Mouse (Mus musculus): ENCODE measurements around the gene Asxl1. TPM values are rescaled to one million over a fixed set of nuclear protein-coding genes. Genes with fewer than 3 reads are reported as not detected.

Gene Asxl1
- total RNA-seq, 2 experiments from 2014 or later: 33.9 to 36.3 TPM

DNA sequence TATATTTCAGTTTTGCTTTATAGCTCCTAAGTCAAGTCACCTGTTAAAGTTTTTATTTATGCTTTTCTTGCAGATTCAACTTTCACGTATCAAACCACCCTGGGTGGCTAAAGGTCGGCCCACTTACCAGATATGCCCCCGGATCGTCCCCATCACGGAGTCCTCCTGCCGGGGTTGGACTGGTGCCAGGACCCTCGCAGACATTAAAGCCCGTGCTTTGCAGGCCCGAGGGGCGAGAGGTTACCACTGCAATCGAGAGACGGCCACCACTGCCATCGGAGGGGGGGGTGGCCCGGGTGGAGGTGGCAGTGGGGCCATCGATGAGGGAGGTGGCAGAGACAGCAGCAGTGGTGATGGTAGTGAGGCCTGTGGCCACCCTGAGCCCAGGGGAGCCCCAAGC, 53.5 kb downstream of the Asxl1 start:
- intact Hi-C loops (cut with DNase I): no loop called here
- no peak for DNase-seq (ENCODE audit: low spot score in 2 of 2)

DNA sequence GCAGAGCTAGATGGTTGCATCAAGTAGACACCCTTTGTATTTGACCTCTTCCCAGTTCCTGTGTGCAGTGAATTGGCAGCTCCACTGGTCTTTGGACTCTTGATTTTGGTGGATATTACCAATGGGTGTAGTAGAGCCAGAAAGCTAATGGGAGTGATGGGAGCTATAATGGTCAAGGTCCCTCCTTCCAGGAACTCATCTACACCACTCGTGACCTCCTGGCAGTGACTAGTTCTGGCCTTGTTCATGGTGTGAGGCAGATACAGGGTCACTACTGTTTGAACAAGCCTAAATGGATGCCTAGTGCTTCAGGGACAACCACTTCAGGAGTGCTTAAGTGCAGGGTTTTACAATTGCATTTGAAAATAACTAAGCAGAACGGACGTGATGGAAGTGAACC, 58.4 kb downstream of the Asxl1 start:
- intact Hi-C loops (cut with DNase I): no loop called here
- DNase-seq (ENCODE audit: low spot score in 2 of 2): no peak

DNA sequence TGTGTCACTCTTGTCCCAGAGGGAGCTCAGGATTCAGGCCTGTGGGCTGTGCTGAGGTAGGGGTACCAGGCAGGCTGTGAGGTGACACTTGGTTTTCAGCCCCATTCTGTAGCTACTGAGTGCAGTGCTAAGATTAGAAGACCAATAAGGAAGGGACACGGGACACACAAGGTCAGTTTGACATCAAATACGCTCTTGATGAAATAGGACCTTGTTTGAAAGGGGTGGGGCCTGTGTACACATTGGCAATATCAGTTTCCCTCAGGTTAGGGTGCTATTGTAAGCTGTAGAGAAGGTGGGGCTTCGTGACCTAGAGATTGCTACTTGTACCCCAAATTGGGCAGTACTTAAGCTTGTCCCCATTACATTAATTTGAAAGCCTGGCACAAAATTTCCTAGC, 59.3 kb downstream of the Asxl1 start:
- intact Hi-C loops (cut with DNase I): no loop called here

DNA sequence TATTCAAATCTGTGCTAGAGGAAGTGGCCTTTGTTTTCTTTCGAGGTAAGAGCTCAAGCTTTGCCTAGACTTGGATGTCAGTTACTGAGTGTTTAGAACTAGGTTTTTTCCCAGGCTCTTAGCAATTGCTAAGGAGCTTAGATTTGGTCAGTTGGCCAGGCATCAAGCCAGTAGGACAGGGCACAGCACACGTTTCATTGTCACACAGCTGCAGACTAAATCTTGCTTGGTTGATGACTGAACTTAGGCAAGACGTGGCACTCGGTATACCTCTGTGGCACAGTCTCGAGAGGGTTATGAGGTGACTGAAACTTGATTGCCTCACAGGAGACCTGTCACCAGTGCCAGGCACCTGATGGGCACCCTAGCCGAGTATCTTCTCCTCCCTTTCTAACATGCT, 61.3 kb downstream of the Asxl1 start:
- intact Hi-C loops (cut with DNase I): no loop called here
- DNase-seq (ENCODE audit: low spot score in 2 of 2): no peak

More for the DNA sequence above, 59.3 kb downstream of the Asxl1 start:
- no peak for DNase-seq (ENCODE audit: low spot score in 2 of 2)

GRCm38 (mm10) chr2:153408971-153409370, 63.3 kb downstream of the Asxl1 start:
- DNase-seq (ENCODE audit: low spot score in 2 of 2): no peak
- intact Hi-C loops (cut with DNase I): no loop called here

GRCm38 (mm10) chr2:153411557-153411956, 65.9 kb downstream of the Asxl1 start:
- no peak for DNase-seq (ENCODE audit: low spot score in 2 of 2)
- intact Hi-C loops (cut with DNase I): no loop called here

- no peak for DNase-seq (ENCODE audit: low spot score in 2 of 2)
- intact Hi-C loops (cut with DNase I): no loop called here
Observed at GRCm38 (mm10) chr2:153412563-153412962, 66.9 kb downstream of the Asxl1 start.

DNA sequence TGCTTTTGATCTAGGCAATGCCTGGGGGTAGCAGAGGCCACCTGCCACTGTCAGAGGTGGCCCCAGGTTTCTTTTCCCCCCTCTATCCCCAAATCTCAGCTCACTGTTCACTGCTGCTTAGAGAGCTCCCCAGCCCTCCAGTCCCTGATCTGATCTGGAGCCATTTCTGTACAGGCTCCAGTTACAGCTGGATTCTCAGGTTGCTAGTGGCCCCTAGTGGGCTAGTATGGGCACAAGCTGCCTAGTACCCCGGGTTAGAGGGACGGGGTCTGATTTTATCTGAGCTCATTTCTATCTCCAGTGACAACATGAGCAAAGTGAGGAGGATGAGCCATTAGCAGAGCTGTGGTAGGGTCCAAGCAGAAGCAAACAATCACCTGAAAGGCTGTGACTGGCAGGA, 69.0 kb downstream of the Asxl1 start:
- DNase-seq (ENCODE audit: low spot score in 2 of 2): no peak
- intact Hi-C loops (cut with DNase I): no loop called here

- intact Hi-C loops (cut with DNase I): no loop called here
Observed at GRCm38 (mm10) chr2:153417841-153418240, 72.2 kb downstream of the Asxl1 start.

DNA sequence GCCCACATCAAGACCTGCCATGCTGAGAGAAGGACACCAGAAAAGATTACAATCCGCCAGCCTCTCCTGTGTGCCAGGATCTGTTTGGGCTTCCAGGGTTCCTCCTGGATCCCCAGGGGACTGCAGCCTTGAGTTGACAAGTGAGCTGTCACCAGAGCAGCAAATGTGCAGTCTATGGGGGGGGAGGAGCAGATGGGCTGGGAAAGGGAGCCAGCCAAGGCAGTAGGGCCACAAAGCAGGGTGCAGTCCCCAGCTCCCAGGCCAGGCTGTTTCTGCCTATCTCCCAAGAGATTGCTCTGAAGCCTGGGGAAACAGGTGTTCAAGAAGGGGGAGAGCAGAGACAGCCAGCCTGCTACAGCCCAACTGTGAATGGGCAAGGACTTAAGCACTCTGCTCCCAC, 72.8 kb downstream of the Asxl1 start:
- intact Hi-C loops (cut with DNase I): no loop called here
- DNase-seq (ENCODE audit: low spot score in 2 of 2): no peak

More at GRCm38 (mm10) chr2:153417841-153418240, 72.2 kb downstream of the Asxl1 start:
- no peak for DNase-seq (ENCODE audit: low spot score in 2 of 2)

- no peak for DNase-seq (ENCODE audit: low spot score in 2 of 2)
- intact Hi-C loops (cut with DNase I): no loop called here
Observed at GRCm38 (mm10) chr2:153421233-153421632, 75.6 kb downstream of the Asxl1 start.

GRCm38 (mm10) chr2:153422051-153422450, 76.4 kb downstream of the Asxl1 start:
- DNase-seq (ENCODE audit: low spot score in 2 of 2): no peak
- intact Hi-C loops (cut with DNase I): no loop called here

- DNase-seq (ENCODE audit: low spot score in 2 of 2): no peak
- intact Hi-C loops (cut with DNase I): no loop called here
Observed at GRCm38 (mm10) chr2:153423113-153423512, 77.5 kb downstream of the Asxl1 start.

- intact Hi-C loops (cut with DNase I): no loop called here
- no peak for DNase-seq (ENCODE audit: low spot score in 2 of 2)
Observed at GRCm38 (mm10) chr2:153424557-153424956, 78.9 kb downstream of the Asxl1 start.

DNA sequence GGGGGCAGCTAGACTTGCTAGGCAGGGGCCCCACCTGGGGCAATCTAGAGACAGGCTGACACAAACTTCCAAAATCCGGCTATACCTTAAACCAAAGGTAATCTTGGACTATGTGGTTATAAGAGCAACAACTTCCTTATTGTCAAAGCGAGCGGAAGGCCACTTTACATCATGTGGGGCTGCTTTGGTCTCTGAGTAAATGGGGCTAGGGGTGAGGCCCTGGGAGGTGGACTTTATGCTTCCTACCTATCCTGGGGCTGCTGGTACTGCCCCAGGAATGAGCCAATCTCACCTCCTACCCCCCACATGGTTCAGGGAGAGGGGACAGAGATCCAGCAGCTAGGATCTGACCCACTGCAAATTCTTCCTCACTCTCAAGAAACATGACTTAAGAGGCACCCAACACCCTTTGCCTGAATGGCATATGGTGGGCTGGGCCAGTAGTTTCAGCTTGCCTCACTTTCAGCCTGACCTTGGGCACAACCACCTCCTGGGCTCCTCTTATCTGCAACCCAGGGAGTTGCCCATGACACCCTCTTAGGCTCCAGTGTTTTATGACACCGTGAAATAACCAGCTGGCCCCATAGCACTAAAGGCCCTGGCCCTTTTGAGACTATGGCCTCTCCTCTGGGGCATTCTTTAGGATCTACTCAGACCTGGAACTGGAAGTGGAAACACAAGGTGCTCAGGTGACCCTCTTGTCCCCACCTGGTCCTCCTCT, 79.7 kb downstream of the Asxl1 start:
- intact Hi-C loops (cut with DNase I): no loop called here
- DNase-seq (ENCODE audit: low spot score in 2 of 2): no peak

GRCm38 (mm10) chr2:153425998-153426670, 80.5 kb downstream of the Asxl1 start:
- intact Hi-C loops (cut with DNase I): no loop called here
- DNase-seq (ENCODE audit: low spot score in 2 of 2): peak in 1 of 2 experiments; percentile 58

- intact Hi-C loops (cut with DNase I): no loop called here
- no peak for DNase-seq (ENCODE audit: low spot score in 2 of 2)
Observed at GRCm38 (mm10) chr2:153426931-153427330, 81.3 kb downstream of the Asxl1 start.

GRCm38 (mm10) chr2:153428485-153428884, 82.9 kb downstream of the Asxl1 start:
- intact Hi-C loops (cut with DNase I): no loop called here
- DNase-seq (ENCODE audit: low spot score in 2 of 2): peak in 1 of 2 experiments; percentile 52

GRCm38 (mm10) chr2:153430571-153430970, 84.9 kb downstream of the Asxl1 start:
- DNase-seq (ENCODE audit: low spot score in 2 of 2): no peak
- intact Hi-C loops (cut with DNase I): no loop called here

DNA sequence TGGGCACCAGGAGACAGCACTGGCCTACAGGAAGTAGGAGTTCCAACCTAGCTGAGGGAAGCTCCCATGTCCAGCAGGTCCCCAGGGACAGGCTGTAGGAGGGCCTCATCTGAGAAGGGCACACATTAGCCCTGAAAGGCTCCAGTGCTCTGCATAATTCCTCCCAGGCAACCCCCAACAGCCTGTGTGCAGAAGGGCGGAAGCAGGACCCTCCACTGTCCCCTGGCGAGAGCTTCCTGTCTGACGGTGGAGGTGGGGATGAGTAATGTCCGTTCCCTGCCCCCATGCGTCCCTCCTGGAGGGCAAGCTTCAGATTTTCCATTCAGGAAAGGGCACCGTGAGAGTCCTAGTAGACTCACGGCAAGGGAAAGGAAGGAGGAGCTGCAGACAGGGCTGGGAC, 86.9 kb downstream of the Asxl1 start:
- intact Hi-C loops (cut with DNase I): no loop called here
- DNase-seq (ENCODE audit: low spot score in 2 of 2): no peak

GRCm38 (mm10) chr2:153433859-153434258, 88.2 kb downstream of the Asxl1 start:
- intact Hi-C loops (cut with DNase I): no loop called here
- DNase-seq (ENCODE audit: low spot score in 2 of 2): no peak
